Mouse (Mus musculus) fat pad, adult 2 months (tissue): Measurements from ENCODE around the gene Clcn1.

Experiments
- DNase-seq: peaks from one replicate; pipeline ENCODE4 v3.0.0-alpha.2; 2011; ENCODE audit warnings: low read depth, low spot score; ENCODE audit errors: extremely low read depth

The Clcn1 gene

GRCm38 (mm10) chr6:42286448-42286847 is at the start of gene Clcn1:
Clcn1 (plus strand) TSS chr6:42286685.
- no peak for DNase-seq

GRCm38 (mm10) chr6:42237276-42237805 is 49.1 kb upstream of the Clcn1 start:
- DNase-seq = no peak

GRCm38 (mm10) chr6:42241311-42242045 is 45.0 kb upstream of the Clcn1 start:
- DNase-seq = no peak

GRCm38 (mm10) chr6:42245711-42246353 is 40.7 kb upstream of the Clcn1 start, which contains the start of gene Gstk1:
Gstk1 (plus strand) TSS chr6:42245935.
- no peak for DNase-seq

GRCm38 (mm10) chr6:42247173-42247572 is 39.3 kb upstream of the Clcn1 start:
- DNase-seq = no peak

GRCm38 (mm10) chr6:42247981-42248380 is 38.5 kb upstream of the Clcn1 start:
- no peak for DNase-seq

GRCm38 (mm10) chr6:42251791-42252190 is 34.7 kb upstream of the Clcn1 start:
- DNase-seq = no peak

GRCm38 (mm10) chr6:42253103-42253502 is 33.4 kb upstream of the Clcn1 start:
- no peak for DNase-seq

GRCm38 (mm10) chr6:42257303-42257863 is 29.1 kb upstream of the Clcn1 start:
- no peak for DNase-seq

- DNase-seq = peak; percentile 75
These were observed 26.1 kb upstream of the Clcn1 start for GRCm38 (mm10) chr6:42260430-42260829.

GRCm38 (mm10) chr6:42261524-42262170 is 24.8 kb upstream of the Clcn1 start, which contains the start of gene Tmem139:
Tmem139 (plus strand) TSS chr6:42261970.
- DNase-seq = peak; percentile 42

- peak; percentile 76 for DNase-seq
These were observed 21.7 kb upstream of the Clcn1 start, which contains the start of gene Casp2 for GRCm38 (mm10) chr6:42264626-42265312. Casp2 (plus strand) TSS chr6:42264985.

GRCm38 (mm10) chr6:42265391-42266330 is 20.8 kb upstream of the Clcn1 start:
- DNase-seq = no peak

- no peak for DNase-seq
These were observed 15.7 kb upstream of the Clcn1 start for GRCm38 (mm10) chr6:42270817-42271216.

- DNase-seq = no peak
These were observed 10.3 kb upstream of the Clcn1 start for GRCm38 (mm10) chr6:42276151-42276550.

GRCm38 (mm10) chr6:42282865-42283528 is 3.5 kb upstream of the Clcn1 start:
- no peak for DNase-seq

GRCm38 (mm10) chr6:42287562-42287961 is 1.1 kb downstream of the Clcn1 start:
- no peak for DNase-seq

- DNase-seq = no peak
These were observed 6.8 kb downstream of the Clcn1 start for GRCm38 (mm10) chr6:42293327-42293726.

- DNase-seq = no peak
These were observed 9.1 kb downstream of the Clcn1 start for GRCm38 (mm10) chr6:42295549-42296094.
